Mouse (Mus musculus) Patski (cell line): Measurements from ENCODE around the gene Sub1. TPM values are rescaled to one million over a fixed set of nuclear protein-coding genes. Genes with fewer than 3 reads are reported as not detected.

Experiments
- ATAC-seq: fragments of 100-300 bp; one replicate; pipeline ENCODE4 v1.8.0; 2021
- CTCF ChIA-PET: fragments of 350-600 bp; sonication (Branson Sonifier 250); formaldehyde crosslinking; loops from one replicate; lab custom pipeline; 2022; ENCODE audit warnings: inconsistent platforms; lab: Charles Lee
- POLR2A ChIA-PET: fragments of 350-600 bp; sonication (Branson Sonifier 250); formaldehyde crosslinking; loops from one replicate; lab custom pipeline; 2022; ENCODE audit warnings: antibody characterized with exemption, inconsistent platforms; lab: Charles Lee
- DNase-seq: peaks from one replicate; pipeline ENCODE4 v3.0.0-alpha.2; 2011; ENCODE audit warnings: low read depth, low spot score
- H3K27me3 ChIP-seq: fragments of 371-371 bp; one replicate; pipeline ENCODE4 v1.5.1; 2021
- CTCF ChIP-seq: fragments of 100-300 bp; IDR thresholded peaks from one replicate; pipeline ENCODE4 v1.5.1; 2021
- in situ Hi-C: fragments of 300-500 bp; cut with MboI; formaldehyde crosslinking; loops from 3 replicates; pipeline ENCODE4 v1.11.1; 2018; ENCODE audit warnings: low pct_unique_long_range_greater_than_20kb, mixed read lengths
- polyA plus RNA-seq: library from polyadenylated mRNA; unstranded; gene quantifications from one replicate; pipeline ENCODE4 v1.2.3, GENCODE M21; 2021

Sub1 gene
- polyA plus RNA-seq, 1 experiment from 2014 or later: 197 TPM

- no peaks in the 10 kb centered on the region for H3K27me3 ChIP-seq
- CTCF ChIA-PET: interaction anchor here (0.9 to 1.7 kb wide), 2 partner anchors 13 to 89 kb away, joined by 3 to 8 read pairs; no protein-coding TSS in a partner anchor
- TF ChIP-seq CTCF: no peak
- in situ Hi-C loops: no loop called here
- POLR2A ChIA-PET: interaction anchor here (0.5 to 0.9 kb wide), 2 partner anchors 43 to 214 kb away, joined by 3 read pairs; no protein-coding TSS in a partner anchor
- DNase-seq (no peak), ATAC-seq (no peak)
These were observed 2.8 kb downstream of the Sub1 start for GRCm38 (mm10) chr15:11994006-11994405.

GRCm38 (mm10) chr15:11991552-11992113 lies 5.2 kb downstream of the Sub1 start:
- CTCF ChIA-PET: interaction anchor here (1.8 kb wide), 1 partner anchor 20 kb away, joined by 10 read pairs; no protein-coding TSS in a partner anchor
- in situ Hi-C loops: no loop called here
- POLR2A ChIA-PET: no interaction called here
- TF ChIP-seq CTCF: no peak
- ATAC-seq (no peak), DNase-seq (no peak)
- no peaks in the 10 kb centered on the region for H3K27me3 ChIP-seq

- no peaks in the 10 kb centered on the region for H3K27me3 ChIP-seq
- CTCF ChIA-PET: interaction anchor here (1.4 to 3.2 kb wide), 3 partner anchors 17 to 88 kb away, joined by 3 to 14 read pairs (median 4); no protein-coding TSS in a partner anchor
- no peak for ATAC-seq
- POLR2A ChIA-PET: no interaction called here
- in situ Hi-C loops: loop anchor here (5.0 kb wide), 2 partner anchors 79 to 104 kb away; no protein-coding TSS in a partner anchor
- no peak for DNase-seq
- TF ChIP-seq CTCF: no peak
These were observed 8.2 kb downstream of the Sub1 start for GRCm38 (mm10) chr15:11988580-11988979.

GRCm38 (mm10) chr15:11987892-11988291 lies 8.9 kb downstream of the Sub1 start:
- no peak for TF ChIP-seq CTCF
- in situ Hi-C loops: loop anchor here (5.0 kb wide), 2 partner anchors 79 to 104 kb away; no protein-coding TSS in a partner anchor
- CTCF ChIA-PET: interaction anchor here (1.4 to 3.2 kb wide), 2 partner anchors 17 to 88 kb away, joined by 4 to 14 read pairs; no protein-coding TSS in a partner anchor
- POLR2A ChIA-PET: no interaction called here
- no peak for ATAC-seq
- DNase-seq: no peak
- no peaks in the 10 kb centered on the region for H3K27me3 ChIP-seq

GRCm38 (mm10) chr15:11981985-11982384 lies 14.8 kb downstream of the Sub1 start:
- ChIA-PET POLR2A (no interaction called here), CTCF (interaction anchor here (1.4 kb wide), 1 partner anchor 8 kb away, joined by 3 read pairs; no protein-coding TSS in a partner anchor)
- no peaks in the 10 kb centered on the region for H3K27me3 ChIP-seq
- TF ChIP-seq CTCF: no peak
- ATAC-seq: no peak
- DNase-seq: no peak
- in situ Hi-C loops: no loop called here

- CTCF ChIA-PET: no interaction called here
- no peak for ATAC-seq
- TF ChIP-seq CTCF: no peak
- in situ Hi-C loops: no loop called here
- no peak for DNase-seq
- POLR2A ChIA-PET: no interaction called here
- no peaks in the 10 kb centered on the region for H3K27me3 ChIP-seq
These were observed 15.3 kb downstream of the Sub1 start for GRCm38 (mm10) chr15:11981501-11981900.

GRCm38 (mm10) chr15:11978175-11978574 lies 18.6 kb downstream of the Sub1 start:
- ATAC-seq (no peak), DNase-seq (no peak)
- in situ Hi-C loops: loop anchor here (10.0 kb wide), 1 partner anchor 817 kb away; no protein-coding TSS in a partner anchor
- no peaks in the 10 kb centered on the region for H3K27me3 ChIP-seq
- TF ChIP-seq CTCF: no peak
- CTCF ChIA-PET: interaction anchor here (1.3 kb wide), 2 partner anchors 9 to 12 kb away, joined by 3 to 4 read pairs; no protein-coding TSS in a partner anchor
- POLR2A ChIA-PET: no interaction called here

- TF ChIP-seq CTCF: no peak
- in situ Hi-C loops: loop anchor here (10.0 kb wide), 1 partner anchor 818 kb away; no protein-coding TSS in a partner anchor
These were observed 19.7 kb downstream of the Sub1 start for GRCm38 (mm10) chr15:11977071-11977470.

GRCm38 (mm10) chr15:11975836-11976235 lies 20.9 kb downstream of the Sub1 start:
- ChIA-PET CTCF (interaction anchor here (1.0 kb wide), 1 partner anchor 13 kb away, joined by 3 read pairs; no protein-coding TSS in a partner anchor), POLR2A (interaction anchor here (0.6 to 1.7 kb wide), 2 partner anchors 19 to 144 kb away, joined by 3 to 4 read pairs; no protein-coding TSS in a partner anchor)
- DNase-seq (no peak), ATAC-seq (no peak)
- TF ChIP-seq CTCF: no peak
- no peaks in the 10 kb centered on the region for H3K27me3 ChIP-seq
- in situ Hi-C loops: loop anchor here (10.0 kb wide), 1 partner anchor 819 kb away; no protein-coding TSS in a partner anchor

More at GRCm38 (mm10) chr15:11977071-11977470, 19.7 kb downstream of the Sub1 start:
- ChIA-PET POLR2A (no interaction called here), CTCF (interaction anchor here (1.5 kb wide), 1 partner anchor 147 kb away, joined by 3 read pairs; no protein-coding TSS in a partner anchor)
- DNase-seq (no peak), ATAC-seq (no peak)
- H3K27me3 ChIP-seq: no peaks in the 10 kb centered on the region

GRCm38 (mm10) chr15:11971854-11972420 lies 24.8 kb downstream of the Sub1 start:
- POLR2A ChIA-PET: no interaction called here
- peak; percentile 97 for TF ChIP-seq CTCF
- no peak for DNase-seq
- CTCF ChIA-PET: interaction anchor here (0.7 to 3.2 kb wide), 24 partner anchors 9 to 565 kb away, joined by 3 to 16 read pairs (median 5); no protein-coding TSS in a partner anchor
- no peaks in the 10 kb centered on the region for H3K27me3 ChIP-seq
- ATAC-seq: peak; percentile 74
- in situ Hi-C loops: loop anchor here (5.0 to 25.0 kb wide), 3 partner anchors 275 to 935 kb away; partner anchors contain the start of gene Rxfp3
